Mouse (Mus musculus): Measurements from ENCODE around the gene Tmem110. TPM values are rescaled to one million over a fixed set of nuclear protein-coding genes. Genes with fewer than 3 reads are reported as not detected.

The Tmem110 gene
- total and polyA plus RNA-seq, 3 experiments = 11.6 to 21.0 TPM; not detected in 1

DNA sequence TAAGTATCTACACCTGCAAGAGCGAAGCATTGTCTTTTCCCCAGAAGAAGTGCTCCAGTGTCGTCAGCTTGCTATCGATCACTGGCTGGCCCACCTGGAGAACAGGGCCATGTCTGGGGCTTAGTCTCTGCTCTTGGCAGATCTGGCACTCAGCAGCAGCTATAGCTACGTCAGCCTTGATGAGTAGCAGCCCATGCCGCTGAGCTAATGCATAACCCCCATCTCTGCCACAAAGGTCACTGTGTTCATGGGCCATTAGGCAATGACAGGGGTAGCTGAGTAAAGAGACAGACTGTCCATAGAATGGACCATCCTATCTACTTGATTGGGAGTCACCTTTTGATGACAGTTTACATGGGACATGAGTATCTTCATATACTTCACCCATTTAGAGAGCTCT lies 25.1 kb downstream of the Tmem110 start:
- no peaks in the 10 kb centered on the region for H3K9me3 ChIP-seq (replicated peaks; ENCODE audit: insufficient read depth, low read length)
- no peak overlapping the region for H3K27ac ChIP-seq (ENCODE audit: control insufficient read depth, low read depth, low read length)
- DNase-seq (ENCODE audit: low read depth, low spot score) = no peak
- TF ChIP-seq EP300 (IDR thresholded peaks at IDR 0.05; ENCODE audit: low read depth in 1 of 2, low read length in 2 of 2) (no peak), NELFE (IDR thresholded peaks at IDR 0.05; ENCODE audit: low read depth, low read length) (no peak), POLR2AphosphoS5 (IDR thresholded peaks at IDR 0.05; ENCODE audit: borderline replicate concordance, low read depth, low read length) (no peak), POLR2A (IDR thresholded peaks at IDR 0.05; ENCODE audit: control insufficient read depth in 1 of 2, insufficient read depth in 1 of 2, low read depth in 1 of 2, low read length in 2 of 2, poor library complexity in 1 of 2) (no peak), MAZ (IDR thresholded peaks at IDR 0.05; ENCODE audit: low read depth, low read length) (no peak), MXI1 (IDR thresholded peaks at IDR 0.05; ENCODE audit: low read depth, low read length) (no peak), USF2 (IDR thresholded peaks at IDR 0.05; ENCODE audit: borderline replicate concordance in 1 of 2, insufficient read depth in 1 of 2, low read depth in 1 of 2, low read length in 2 of 2) (no peak)
- H3K4me3 ChIP-seq (ENCODE audit: control insufficient read depth in 1 of 2, insufficient read depth in 1 of 2, low read depth in 2 of 2, low read length in 2 of 2) = no peak overlapping the region
- H3K9ac ChIP-seq (ENCODE audit: control insufficient read depth, low read depth, low read length, poor library complexity, severe bottlenecking) = no peak overlapping the region
- H3K79me2 ChIP-seq (ENCODE audit: control insufficient read depth, insufficient read depth, low read length, poor library complexity) = no peaks in the 10 kb centered on the region
- peaks cover 0 to 6% of the 10 kb centered on the region in 2 experiments; a peak in 2 of 4 replicates for H3K4me1 ChIP-seq (ENCODE audit: control insufficient read depth in 1 of 2, insufficient read depth in 2 of 2, low read length in 2 of 2)
- H3K27me3 ChIP-seq (ENCODE audit: control insufficient read depth in 1 of 2, insufficient read depth in 2 of 2, low read length in 2 of 2) = no peaks in the 10 kb centered on the region
- H3K36me3 ChIP-seq (ENCODE audit: control insufficient read depth in 1 of 2, insufficient read depth in 2 of 2, low read length in 2 of 2) = no peaks in the 10 kb centered on the region; a peak in 2 of 4 replicates

DNA sequence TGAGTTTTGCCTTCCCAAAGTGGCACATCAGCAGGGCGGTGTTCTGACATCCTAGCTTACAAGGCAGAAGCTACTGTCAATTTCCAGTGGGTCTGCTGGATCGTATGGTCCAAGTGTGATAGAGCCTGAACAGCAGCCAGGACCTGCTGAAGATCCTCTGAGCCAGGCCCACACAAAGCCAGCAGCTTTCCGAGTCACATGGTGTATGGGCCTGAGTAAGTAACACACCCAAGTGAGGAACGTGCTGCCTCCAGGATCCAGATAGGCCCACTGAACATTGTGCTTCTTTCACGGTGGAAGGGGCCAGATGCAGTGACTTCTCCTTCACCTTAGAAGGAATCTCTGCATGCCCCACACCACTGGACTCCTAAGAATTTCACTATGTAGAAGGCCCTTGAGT lies 26.9 kb downstream of the Tmem110 start:
- H3K27me3 ChIP-seq (ENCODE audit: control insufficient read depth in 1 of 2, insufficient read depth in 2 of 2, low read length in 2 of 2) = no peaks in the 10 kb centered on the region
- H3K9me3 ChIP-seq (replicated peaks; ENCODE audit: insufficient read depth, low read length) = no peaks in the 10 kb centered on the region
- no peak overlapping the region for H3K9ac ChIP-seq (ENCODE audit: control insufficient read depth, low read depth, low read length, poor library complexity, severe bottlenecking)
- no peak for DNase-seq (ENCODE audit: low read depth, low spot score)
- peaks cover 2 to 15% of the 10 kb centered on the region in 2 experiments; a peak in 3 of 4 replicates for H3K36me3 ChIP-seq (ENCODE audit: control insufficient read depth in 1 of 2, insufficient read depth in 2 of 2, low read length in 2 of 2)
- H3K79me2 ChIP-seq (ENCODE audit: control insufficient read depth, insufficient read depth, low read length, poor library complexity) = no peaks in the 10 kb centered on the region
- TF ChIP-seq MYC (IDR thresholded peaks at IDR 0.05; ENCODE audit: low read depth, low read length) (no peak), POLR2AphosphoS2 (IDR thresholded peaks at IDR 0.05; ENCODE audit: low read length) (no peak), TCF12 (IDR thresholded peaks at IDR 0.05; ENCODE audit: low read depth, low read length) (no peak), BHLHE40 (IDR thresholded peaks at IDR 0.05; ENCODE audit: borderline replicate concordance, low read depth, low read length) (no peak)
- no peak overlapping the region for H3K4me3 ChIP-seq (ENCODE audit: control insufficient read depth in 1 of 2, insufficient read depth in 1 of 2, low read depth in 2 of 2, low read length in 2 of 2)
- H3K4me1 ChIP-seq (ENCODE audit: control insufficient read depth in 1 of 2, insufficient read depth in 2 of 2, low read length in 2 of 2) = peaks cover 12 to 21% of the 10 kb centered on the region in 2 experiments
- no peak overlapping the region for H3K27ac ChIP-seq (ENCODE audit: control insufficient read depth, low read depth, low read length)

DNA sequence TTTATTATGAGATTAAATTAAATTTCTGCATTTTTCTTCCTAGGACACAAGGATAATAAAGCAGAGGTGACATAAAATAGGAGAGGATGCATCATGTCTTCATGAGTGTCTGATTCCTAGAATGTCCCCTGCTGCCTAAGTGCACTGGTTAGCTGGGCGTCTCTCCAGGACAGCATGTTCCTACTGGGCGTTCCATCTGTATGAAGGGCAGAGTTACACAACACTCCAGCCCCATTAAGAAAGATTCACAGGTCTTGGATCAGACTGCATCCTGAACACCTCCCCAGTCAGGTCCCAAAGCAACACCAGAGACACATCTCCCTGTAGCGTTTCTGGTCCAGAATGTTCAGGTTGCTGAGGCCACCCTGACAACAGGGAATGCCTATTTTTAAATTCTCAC lies 29.9 kb downstream of the Tmem110 start:
- Histone ChIP-seq H3K27ac (ENCODE audit: control insufficient read depth, low read depth, low read length) (no peak overlapping the region; the same call in 1 of the 2 replicates), H3K79me2 (ENCODE audit: control insufficient read depth, insufficient read depth, low read length, poor library complexity) (no peaks in the 10 kb centered on the region), H3K4me1 (ENCODE audit: control insufficient read depth in 1 of 2, insufficient read depth in 2 of 2, low read length in 2 of 2) (peaks cover 22 to 28% of the 10 kb centered on the region in 2 experiments), H3K9me3 (replicated peaks; ENCODE audit: insufficient read depth, low read length) (no peaks in the 10 kb centered on the region), H3K4me3 (ENCODE audit: control insufficient read depth in 1 of 2, insufficient read depth in 1 of 2, low read depth in 2 of 2, low read length in 2 of 2) (no peak overlapping the region), H3K27me3 (ENCODE audit: control insufficient read depth in 1 of 2, insufficient read depth in 2 of 2, low read length in 2 of 2) (no peaks in the 10 kb centered on the region), H3K36me3 (ENCODE audit: control insufficient read depth in 1 of 2, insufficient read depth in 2 of 2, low read length in 2 of 2) (peaks cover 2 to 24% of the 10 kb centered on the region in 2 experiments; a peak in 3 of 4 replicates), H3K9ac (ENCODE audit: control insufficient read depth, low read depth, low read length, poor library complexity, severe bottlenecking) (no peak overlapping the region)
- no peak for TF ChIP-seq GATA1 (IDR thresholded peaks at IDR 0.05; ENCODE audit: low read depth, low read length)
- TF ChIP-seq E2F4 (IDR thresholded peaks at IDR 0.05; ENCODE audit: borderline replicate concordance, low read depth, low read length) = no peak
- TF ChIP-seq POLR2A (IDR thresholded peaks at IDR 0.05; ENCODE audit: control insufficient read depth in 1 of 2, insufficient read depth in 1 of 2, low read depth in 1 of 2, low read length in 2 of 2, poor library complexity in 1 of 2) = no peak
- no peak for TF ChIP-seq CHD1 (IDR thresholded peaks at IDR 0.05; ENCODE audit: low read depth, low read length)
- TF ChIP-seq EP300 (IDR thresholded peaks at IDR 0.05; ENCODE audit: low read depth in 1 of 2, low read length in 2 of 2) = no peak
- no peak for TF ChIP-seq HCFC1 (IDR thresholded peaks at IDR 0.05; ENCODE audit: low read depth, low read length)
- TF ChIP-seq USF1 (IDR thresholded peaks at IDR 0.05; ENCODE audit: low read depth, low read length) = no peak
- no peak for TF ChIP-seq ELF1 (IDR thresholded peaks at IDR 0.05; ENCODE audit: low read depth, low read length)
- TF ChIP-seq MYB (IDR thresholded peaks at IDR 0.05; ENCODE audit: low read depth, low read length) = no peak
- no peak for TF ChIP-seq BHLHE40 (IDR thresholded peaks at IDR 0.05; ENCODE audit: borderline replicate concordance, low read depth, low read length)
- TF ChIP-seq TBP (IDR thresholded peaks at IDR 0.05; ENCODE audit: low read depth, low read length) = no peak
- TF ChIP-seq ZKSCAN1 (IDR thresholded peaks at IDR 0.05; ENCODE audit: low read depth, low read length) = no peak
- no peak for TF ChIP-seq ZC3H11A (IDR thresholded peaks at IDR 0.05; ENCODE audit: low read depth, low read length)
- no peak for TF ChIP-seq POLR2AphosphoS2 (IDR thresholded peaks at IDR 0.05; ENCODE audit: low read length)
- no peak for TF ChIP-seq SMC3 (IDR thresholded peaks at IDR 0.05; ENCODE audit: low read depth, low read length)
- no peak for TF ChIP-seq TAL1 (IDR thresholded peaks at IDR 0.05; ENCODE audit: low read length)
- DNase-seq (ENCODE audit: low read depth, low spot score) = no peak
